Mouse (Mus musculus): ENCODE results near the gene Ddx31. TPM values are rescaled to one million over a fixed set of nuclear protein-coding genes. Genes with fewer than 3 reads are reported as not detected.

Ddx31 gene
- polyA plus RNA-seq, 1 experiment from 2014 or later, result 16.5 TPM

DNA sequence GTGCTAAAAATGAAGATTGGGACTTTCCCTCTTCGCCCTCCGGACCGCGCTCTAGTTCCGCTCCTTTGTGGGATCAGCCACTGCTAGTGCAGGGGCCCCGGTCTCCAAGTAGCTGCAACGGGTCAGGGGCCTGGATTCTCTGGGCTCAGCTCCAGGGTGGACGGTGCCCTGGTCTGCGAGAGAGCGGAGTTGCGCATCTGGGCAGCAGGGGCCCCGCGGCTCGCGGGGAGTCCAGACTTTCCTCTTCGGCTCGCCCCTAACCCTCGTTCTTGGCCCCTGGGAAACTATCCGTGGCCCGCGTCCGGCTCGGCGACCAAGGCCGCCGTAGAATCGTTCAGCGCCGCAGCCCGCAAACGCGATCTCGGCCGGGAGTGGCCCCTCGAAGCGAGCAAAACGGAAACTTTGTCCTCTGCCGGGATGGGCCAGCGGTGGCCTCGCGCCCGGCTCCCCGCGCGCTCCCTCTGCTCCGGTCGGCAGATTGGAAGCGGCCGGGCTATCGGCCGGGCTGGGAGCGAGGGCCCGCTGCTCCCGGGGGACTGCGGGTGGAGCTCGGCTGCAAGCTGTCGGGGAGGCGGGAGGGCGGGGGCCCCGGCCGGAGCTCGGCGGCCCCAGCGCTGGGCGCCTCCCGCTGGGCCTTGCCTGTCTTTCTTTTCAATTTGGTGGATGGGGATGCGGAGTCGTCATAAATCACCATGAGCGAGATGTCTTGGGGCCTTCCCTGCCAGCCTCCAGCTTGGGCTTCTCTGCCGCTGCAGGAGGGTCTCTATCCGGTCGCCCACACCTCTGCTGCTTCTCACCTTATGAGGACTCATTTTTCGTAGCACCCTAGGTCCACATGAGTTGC, 77.5 kb downstream of the Ddx31 start:
- DNase-seq (peak; percentile 28), ATAC-seq (ENCODE audit: insufficient read depth) (no peak)
- H3K4me2 ChIP-seq, result peak overlapping the region; percentile 2; the same call in 1 of the 2 replicates
- no peak for TF ChIP-seq CTCF (IDR thresholded peaks at IDR 0.05; ENCODE audit: low read depth)
- H3K4me1 ChIP-seq (ENCODE audit: insufficient read depth), result no peaks in the 10 kb centered on the region
- H3K27ac ChIP-seq (ENCODE audit: low read depth), result no peak overlapping the region
- peaks cover 84% of the 10 kb centered on the region for H3K27me3 ChIP-seq (ENCODE audit: insufficient read depth, low read length)
- peak overlapping the region; percentile 4; the same call in 1 of the 2 replicates for H3K4me3 ChIP-seq (ENCODE audit: low read depth, low read length)
- no peaks in the 10 kb centered on the region for H3K9me3 ChIP-seq (ENCODE audit: low read depth, low read length)
- under 1% methylated on average over 73 of the region's 73 CpGs for WGBS
- no peaks in the 10 kb centered on the region for H3K36me3 ChIP-seq (ENCODE audit: insufficient read depth)
- H3K9ac ChIP-seq, result no peak overlapping the region

- no peak for DNase-seq
- ATAC-seq (ENCODE audit: insufficient read depth), result no peak
- WGBS, result 0% methylated on average over 4 of the region's 4 CpGs
- H3K4me3 ChIP-seq (ENCODE audit: low read depth, low read length), result no peak overlapping the region
- H3K4me2 ChIP-seq, result no peak overlapping the region
- no peaks in the 10 kb centered on the region for H3K4me1 ChIP-seq (ENCODE audit: insufficient read depth)
- no peak for TF ChIP-seq CTCF (IDR thresholded peaks at IDR 0.05; ENCODE audit: low read depth)
- H3K36me3 ChIP-seq (ENCODE audit: insufficient read depth), result no peaks in the 10 kb centered on the region
- no peak overlapping the region for H3K27ac ChIP-seq (ENCODE audit: low read depth)
- H3K27me3 ChIP-seq (ENCODE audit: insufficient read depth, low read length), result peaks cover 81% of the 10 kb centered on the region
- no peak overlapping the region for H3K9ac ChIP-seq
- H3K9me3 ChIP-seq (ENCODE audit: low read depth, low read length), result no peaks in the 10 kb centered on the region
Measured at GRCm38 (mm10) chr2:28919001-28919400, 78.8 kb downstream of the Ddx31 start.

DNA sequence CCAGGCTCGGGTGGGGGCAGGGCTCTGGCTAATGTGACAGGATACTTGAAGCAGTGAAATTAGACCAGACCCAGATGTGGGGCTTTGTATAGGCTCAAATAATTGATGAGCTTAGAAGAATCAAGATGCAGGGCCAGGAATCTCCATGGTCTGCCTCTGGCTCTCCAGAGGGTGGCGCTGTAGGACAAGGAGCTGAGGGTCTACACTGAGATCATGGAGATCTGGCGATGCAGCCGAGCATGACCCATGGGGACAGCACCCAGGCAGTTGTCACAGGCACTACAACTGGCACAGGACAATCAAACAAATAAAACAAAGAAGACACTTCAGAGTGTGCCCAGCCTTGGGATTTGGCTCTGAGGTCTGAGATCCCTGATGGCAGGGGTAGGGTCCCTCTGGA, 83.7 kb downstream of the Ddx31 start:
- Histone ChIP-seq H3K27me3 (ENCODE audit: insufficient read depth, low read length) (peaks cover 32% of the 10 kb centered on the region), H3K4me1 (ENCODE audit: insufficient read depth) (no peaks in the 10 kb centered on the region), H3K4me3 (ENCODE audit: low read depth, low read length) (no peak overlapping the region), H3K9ac (no peak overlapping the region), H3K36me3 (ENCODE audit: insufficient read depth) (no peaks in the 10 kb centered on the region), H3K27ac (ENCODE audit: low read depth) (no peak overlapping the region), H3K4me2 (no peak overlapping the region), H3K9me3 (ENCODE audit: low read depth, low read length) (no peaks in the 10 kb centered on the region)
- peak; percentile 80 for DNase-seq
- peak; percentile 89 for TF ChIP-seq CTCF (IDR thresholded peaks at IDR 0.05; ENCODE audit: low read depth)
- 2% methylated on average over 4 of the region's 4 CpGs for WGBS
- no peak; the same call in 1 of the 2 replicates for ATAC-seq (ENCODE audit: insufficient read depth)

DNA sequence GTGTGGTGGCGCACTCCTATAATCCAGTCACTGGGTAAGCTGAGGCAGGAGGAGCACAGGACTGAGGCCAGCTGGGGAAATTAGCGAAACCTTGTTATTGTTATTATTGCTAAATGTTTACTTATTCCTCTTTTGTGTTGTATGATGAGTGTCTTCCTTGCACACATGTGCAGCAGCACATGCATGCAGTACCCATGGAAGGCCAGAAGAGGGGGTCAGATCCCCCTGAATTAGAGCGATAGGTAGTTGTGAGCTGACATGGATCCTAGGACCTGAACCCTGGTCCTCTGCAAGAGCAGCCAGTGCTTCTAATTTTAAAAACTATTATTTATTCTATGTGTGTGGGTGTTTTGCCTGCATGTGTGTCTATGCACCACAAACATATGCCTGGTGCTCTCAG, 90.4 kb downstream of the Ddx31 start:
- H3K4me2 ChIP-seq, result no peak overlapping the region
- no peak overlapping the region for H3K27ac ChIP-seq (ENCODE audit: low read depth)
- TF ChIP-seq CTCF (IDR thresholded peaks at IDR 0.05; ENCODE audit: low read depth), result peak; percentile 53
- no peaks in the 10 kb centered on the region for H3K9me3 ChIP-seq (ENCODE audit: low read depth, low read length)
- no peak overlapping the region for H3K9ac ChIP-seq
- no peaks in the 10 kb centered on the region for H3K4me1 ChIP-seq (ENCODE audit: insufficient read depth)
- no peaks in the 10 kb centered on the region for H3K27me3 ChIP-seq (ENCODE audit: insufficient read depth, low read length)
- no peaks in the 10 kb centered on the region for H3K36me3 ChIP-seq (ENCODE audit: insufficient read depth)
- WGBS, result 86% methylated on average over 3 of the region's 3 CpGs
- H3K4me3 ChIP-seq (ENCODE audit: low read depth, low read length), result no peak overlapping the region
- no peak for DNase-seq
- no peak for ATAC-seq (ENCODE audit: insufficient read depth)

DNA sequence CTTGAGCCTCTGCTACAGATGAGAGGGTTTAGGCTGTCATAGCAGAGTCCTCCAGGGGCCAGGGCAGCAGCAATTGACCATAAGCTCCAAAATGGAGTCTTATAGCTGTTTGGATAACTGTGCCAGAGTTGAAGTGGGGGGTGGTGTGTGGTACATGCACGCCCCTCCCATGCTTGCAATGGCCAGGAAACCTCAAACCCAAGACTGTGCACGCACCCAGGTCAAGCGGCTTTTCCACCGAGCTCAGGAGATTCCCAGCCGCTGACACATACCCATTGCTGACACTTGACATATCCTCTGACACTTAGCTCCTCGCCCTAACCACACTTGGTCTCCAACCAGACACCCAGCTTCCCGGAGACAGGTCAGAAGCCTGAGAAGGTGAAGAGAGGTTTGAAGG, 98.8 kb downstream of the Ddx31 start:
- Histone ChIP-seq H3K4me2 (no peak overlapping the region), H3K9ac (no peak overlapping the region), H3K27ac (ENCODE audit: low read depth) (no peak overlapping the region), H3K4me1 (ENCODE audit: insufficient read depth) (no peaks in the 10 kb centered on the region), H3K9me3 (ENCODE audit: low read depth, low read length) (no peaks in the 10 kb centered on the region), H3K27me3 (ENCODE audit: insufficient read depth, low read length) (no peaks in the 10 kb centered on the region), H3K36me3 (ENCODE audit: insufficient read depth) (no peaks in the 10 kb centered on the region), H3K4me3 (ENCODE audit: low read depth, low read length) (no peak overlapping the region)
- DNase-seq (no peak), ATAC-seq (ENCODE audit: insufficient read depth) (no peak)
- 60% methylated on average over 7 of the region's 7 CpGs for WGBS
- TF ChIP-seq CTCF (IDR thresholded peaks at IDR 0.05; ENCODE audit: low read depth), result no peak

GRCm38 (mm10) chr2:28943666-28944516, 103.7 kb downstream of the Ddx31 start:
- Histone ChIP-seq H3K27ac (ENCODE audit: low read depth) (no peak overlapping the region), H3K4me1 (ENCODE audit: insufficient read depth) (no peaks in the 10 kb centered on the region), H3K9ac (no peak overlapping the region), H3K36me3 (ENCODE audit: insufficient read depth) (no peaks in the 10 kb centered on the region), H3K4me3 (ENCODE audit: low read depth, low read length) (no peak overlapping the region), H3K9me3 (ENCODE audit: low read depth, low read length) (no peaks in the 10 kb centered on the region), H3K27me3 (ENCODE audit: insufficient read depth, low read length) (no peaks in the 10 kb centered on the region), H3K4me2 (no peak overlapping the region)
- TF ChIP-seq CTCF (IDR thresholded peaks at IDR 0.05; ENCODE audit: low read depth), result no peak
- WGBS, result 44% methylated on average over 30 of the region's 30 CpGs
- no peak for DNase-seq
- no peak for ATAC-seq (ENCODE audit: insufficient read depth)

- Histone ChIP-seq H3K4me2 (no peak overlapping the region), H3K27me3 (ENCODE audit: insufficient read depth, low read length) (no peaks in the 10 kb centered on the region), H3K27ac (ENCODE audit: low read depth) (no peak overlapping the region), H3K36me3 (ENCODE audit: insufficient read depth) (no peaks in the 10 kb centered on the region), H3K4me1 (ENCODE audit: insufficient read depth) (no peaks in the 10 kb centered on the region), H3K9ac (no peak overlapping the region), H3K9me3 (ENCODE audit: low read depth, low read length) (no peaks in the 10 kb centered on the region), H3K4me3 (ENCODE audit: low read depth, low read length) (no peak overlapping the region)
- DNase-seq (no peak), ATAC-seq (ENCODE audit: insufficient read depth) (no peak)
- 71% methylated on average over 6 of the region's 6 CpGs for WGBS
- TF ChIP-seq CTCF (IDR thresholded peaks at IDR 0.05; ENCODE audit: low read depth), result no peak
Measured at GRCm38 (mm10) chr2:28945388-28945787, 105.2 kb downstream of the Ddx31 start.

Measured in lung, embryonic 14.5 days (tissue).